Mouse (Mus musculus) brown adipose tissue, adult 24 weeks (tissue): Measurements from ENCODE around the gene Il16. TPM values are rescaled to one million over a fixed set of nuclear protein-coding genes. Genes with fewer than 3 reads are reported as not detected.
"Not testable (repeated sequence)": the region's sequence is repeated elsewhere in the genome, so short reads cannot be mapped to it uniquely, and the experiment has no call there.

ENCODE experiments used
- H3K27ac ChIP-seq: fragments of 200-500 bp; replicated peaks from 2 replicates; pipeline ENCODE4 v1.5.1; 2012; ENCODE audit warnings: low read depth, mild to moderate bottlenecking, low read length
- H3K4me1 ChIP-seq: fragments of 200-500 bp; 2 replicates; pipeline ENCODE4 v1.6.1; 2012; ENCODE audit warnings: low read length, mixed read lengths; ENCODE audit not compliant: control insufficient read depth, insufficient read depth, insufficient read length
- H3K4me3 ChIP-seq: fragments of 200-500 bp; 2 replicates; pipeline ENCODE4 v1.5.1; 2012; ENCODE audit warnings: low read depth, mild to moderate bottlenecking, low read length, moderate library complexity; ENCODE audit not compliant: insufficient read depth
- polyA plus RNA-seq: library from polyadenylated mRNA; stranded (reverse); fragments of >200 nt; gene quantifications from 2 replicates; pipeline ENCODE4 v1.2.4, GENCODE M21; 2012; ENCODE audit not compliant: missing spikeins, insufficient read depth, insufficient read length

Gene Il16
- polyA plus RNA-seq, 1 experiment, result 1.3 TPM

GRCm38 (mm10) chr7:83725801-83726200 lies 19.7 kb downstream of the Il16 start:
- peaks cover 3% of the 10 kb centered on the region; the same call in 1 of the 2 replicates for H3K4me1 ChIP-seq
- no peak overlapping the region for H3K27ac ChIP-seq
- no peak overlapping the region for H3K4me3 ChIP-seq

- peak overlapping the region; percentile 36; the same call in 1 of the 2 replicates for H3K27ac ChIP-seq
- no peak overlapping the region for H3K4me3 ChIP-seq
- H3K4me1 ChIP-seq, result peaks cover 3% of the 10 kb centered on the region
Measured at GRCm38 (mm10) chr7:83724541-83724940, 21.0 kb downstream of the Il16 start.

- H3K4me1 ChIP-seq, result peaks cover 3% of the 10 kb centered on the region
- H3K4me3 ChIP-seq, result no peak overlapping the region
- H3K27ac ChIP-seq, result peak overlapping the region; percentile 36; the same call in 1 of the 2 replicates
Measured at GRCm38 (mm10) chr7:83723954-83724353, 21.6 kb downstream of the Il16 start.

GRCm38 (mm10) chr7:83723221-83723620 lies 22.3 kb downstream of the Il16 start:
- no peak overlapping the region for H3K27ac ChIP-seq
- no peak overlapping the region for H3K4me3 ChIP-seq
- H3K4me1 ChIP-seq, result peaks cover 3% of the 10 kb centered on the region

GRCm38 (mm10) chr7:83722485-83722884 lies 23.0 kb downstream of the Il16 start:
- Histone ChIP-seq H3K4me3 (peak overlapping the region; percentile 29; the same call in 1 of the 2 replicates), H3K4me1 (peaks cover 5% of the 10 kb centered on the region), H3K27ac (peak overlapping the region; percentile 42; the same call in 1 of the 2 replicates)

GRCm38 (mm10) chr7:83720231-83720630 lies 25.3 kb downstream of the Il16 start:
- H3K4me3 ChIP-seq, result no peak overlapping the region
- H3K27ac ChIP-seq, result no peak overlapping the region
- peaks cover 6% of the 10 kb centered on the region for H3K4me1 ChIP-seq

GRCm38 (mm10) chr7:83717021-83717725 lies 28.4 kb downstream of the Il16 start:
- H3K4me1 ChIP-seq, result peaks cover 3% of the 10 kb centered on the region; the same call in 1 of the 2 replicates
- H3K4me3 ChIP-seq, result no peak overlapping the region
- no peak overlapping the region for H3K27ac ChIP-seq

GRCm38 (mm10) chr7:83713639-83714038 lies 31.9 kb downstream of the Il16 start:
- peaks cover 3% of the 10 kb centered on the region; the same call in 1 of the 2 replicates for H3K4me1 ChIP-seq
- no peak overlapping the region for H3K27ac ChIP-seq
- H3K4me3 ChIP-seq, result no peak overlapping the region

GRCm38 (mm10) chr7:83711676-83712259 lies 33.8 kb downstream of the Il16 start:
- not testable (repeated sequence) for H3K4me1 ChIP-seq, H3K27ac ChIP-seq, H3K4me3 ChIP-seq

GRCm38 (mm10) chr7:83703046-83703775 lies 42.3 kb downstream of the Il16 start:
- Histone ChIP-seq H3K4me1 (no peaks in the 10 kb centered on the region), H3K4me3 (no peak overlapping the region), H3K27ac (no peak overlapping the region)

GRCm38 (mm10) chr7:83699066-83699745 lies 46.3 kb downstream of the Il16 start:
- H3K4me1 ChIP-seq, result no peaks in the 10 kb centered on the region
- H3K27ac ChIP-seq, result no peak overlapping the region
- H3K4me3 ChIP-seq, result no peak overlapping the region

GRCm38 (mm10) chr7:83695449-83696212 lies 49.9 kb downstream of the Il16 start:
- Histone ChIP-seq H3K27ac (no peak overlapping the region), H3K4me1 (no peaks in the 10 kb centered on the region), H3K4me3 (no peak overlapping the region)

GRCm38 (mm10) chr7:83682640-83683274 lies 62.8 kb downstream of the Il16 start:
- no peak overlapping the region for H3K27ac ChIP-seq
- no peaks in the 10 kb centered on the region for H3K4me1 ChIP-seq
- H3K4me3 ChIP-seq, result no peak overlapping the region

- Histone ChIP-seq H3K27ac (no peak overlapping the region), H3K4me3 (no peak overlapping the region), H3K4me1 (no peaks in the 10 kb centered on the region)
Measured at GRCm38 (mm10) chr7:83678506-83678905, 67.0 kb downstream of the Il16 start.
